Mouse (Mus musculus): ENCODE data around the gene Ppp1r18.

DNA sequence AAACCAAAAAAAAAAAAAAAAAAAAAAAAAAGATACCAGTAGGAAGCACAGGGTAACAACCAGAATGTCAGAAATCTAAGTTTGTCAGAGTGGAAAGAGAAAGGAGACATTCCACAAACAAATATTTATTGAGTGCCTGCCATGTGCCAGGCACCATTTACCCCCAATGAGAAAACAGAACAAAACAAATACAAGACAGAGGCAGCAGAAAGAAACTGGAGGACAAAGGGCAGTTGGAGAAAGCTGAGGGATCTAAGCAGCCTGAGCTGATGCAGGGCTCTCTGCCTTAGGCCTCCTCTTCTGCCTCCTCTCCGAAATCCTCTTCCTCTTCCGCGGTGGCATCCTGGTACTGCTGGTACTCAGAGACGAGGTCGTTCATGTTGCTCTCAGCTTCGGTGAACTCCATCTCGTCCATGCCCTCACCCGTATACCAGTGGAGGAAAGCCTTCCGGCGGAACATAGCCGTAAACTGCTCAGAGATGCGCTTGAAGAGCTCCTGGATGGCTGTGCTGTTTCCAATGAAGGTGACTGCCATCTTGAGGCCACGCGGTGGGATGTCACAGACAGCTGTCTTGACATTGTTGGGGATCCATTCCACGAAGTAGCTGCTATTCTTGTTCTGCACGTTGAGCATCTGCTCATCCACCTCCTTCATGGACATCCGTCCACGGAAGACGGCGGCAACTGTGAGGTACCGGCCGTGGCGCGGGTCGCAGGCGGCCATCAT, 30.5 kb upstream of the Ppp1r18 start:
- TF ChIP-seq CTCF (IDR thresholded peaks at IDR 0.05; ENCODE audit: low read depth, low read length) (no peak), POLR2A (IDR thresholded peaks at IDR 0.05; ENCODE audit: extremely low read depth, insufficient read depth, low read length) (no peak)
